Mouse (Mus musculus) ES-Bruce4 (cell line): ENCODE data around the gene Emb. TPM values are rescaled to one million over a fixed set of nuclear protein-coding genes. Genes with fewer than 3 reads are reported as not detected.
A peak's percentile ranks its signal among the peaks of the same experiment; 100 is the strongest.

Experiments
- H3K27ac ChIP-seq: 2 replicates; pipeline ENCODE4 v1.5.1; 2012; ENCODE audit warnings: low read length, inconsistent platforms; ENCODE audit not compliant: insufficient read depth
- H3K27me3 ChIP-seq: 2 replicates; pipeline ENCODE4 v1.6.1; 2012; ENCODE audit warnings: mild to moderate bottlenecking, low read length, inconsistent platforms; ENCODE audit not compliant: control insufficient read depth, poor library complexity, insufficient read depth, severe bottlenecking
- H3K36me3 ChIP-seq: 2 replicates; pipeline ENCODE4 v1.6.1; 2012; ENCODE audit warnings: inconsistent platforms, mild to moderate bottlenecking, low read length, moderate library complexity; ENCODE audit not compliant: control insufficient read depth, poor library complexity, insufficient read depth, severe bottlenecking
- H3K4me1 ChIP-seq: one replicate; pipeline ENCODE4 v1.8.1; 2011; ENCODE audit warnings: low read length; ENCODE audit not compliant: control insufficient read depth, insufficient read depth
- H3K4me3 ChIP-seq: 2 replicates; pipeline ENCODE4 v1.5.1; 2011; ENCODE audit warnings: low read depth, mild to moderate bottlenecking, low read length
- H3K9ac ChIP-seq: 2 replicates; pipeline ENCODE4 v1.6.1; 2012; ENCODE audit warnings: low read depth, mild to moderate bottlenecking, inconsistent platforms; ENCODE audit not compliant: poor library complexity, severe bottlenecking
- H3K9me3 ChIP-seq: replicated peaks from 2 replicates; pipeline ENCODE4 v1.6.1; 2012; ENCODE audit warnings: mild to moderate bottlenecking, low read length, inconsistent platforms; ENCODE audit not compliant: control insufficient read depth, poor library complexity, insufficient read depth, severe bottlenecking
- CTCF ChIP-seq: IDR thresholded peaks from one replicate; pipeline ENCODE4 v1.8.1; 2011; ENCODE audit warnings: low read depth, low read length
- EP300 ChIP-seq: IDR thresholded peaks from 2 replicates; pipeline ENCODE4 v1.6.1; 2011; ENCODE audit warnings: low read depth, low read length; ENCODE audit not compliant: insufficient read depth
- POLR2A ChIP-seq: IDR thresholded peaks from one replicate; pipeline ENCODE4 v1.8.1; 2011; ENCODE audit warnings: low read length; ENCODE audit not compliant: insufficient read depth
- polyA plus RNA-seq: library from polyadenylated mRNA; stranded (reverse); fragments of >200 nt; gene quantifications from 2 replicates; pipeline ENCODE4 v1.2.4, GENCODE M21; 2011; ENCODE audit warnings: low read depth; ENCODE audit not compliant: missing spikeins, insufficient read depth, insufficient read length

Emb gene
- polyA plus RNA-seq, 1 experiment = 135 TPM

- H3K27ac ChIP-seq = no peak overlapping the region
- TF ChIP-seq POLR2A (no peak), CTCF (no peak), EP300 (no peak)
- peaks cover 3% of the 10 kb centered on the region; the same call in 1 of the 2 replicates for H3K36me3 ChIP-seq
- H3K4me1 ChIP-seq = peaks cover 4% of the 10 kb centered on the region
- no peaks in the 10 kb centered on the region for H3K9me3 ChIP-seq
- H3K4me3 ChIP-seq = no peak overlapping the region
- no peaks in the 10 kb centered on the region for H3K27me3 ChIP-seq
- H3K9ac ChIP-seq = no peak overlapping the region
Measured at GRCm38 (mm10) chr13:117224901-117225300, 16.6 kb downstream of the Emb start.

- Histone ChIP-seq H3K27ac (no peak overlapping the region), H3K27me3 (no peaks in the 10 kb centered on the region), H3K9me3 (no peaks in the 10 kb centered on the region), H3K36me3 (peaks cover 3% of the 10 kb centered on the region; the same call in 1 of the 2 replicates), H3K9ac (no peak overlapping the region), H3K4me3 (no peak overlapping the region), H3K4me1 (peaks cover 4% of the 10 kb centered on the region)
- TF ChIP-seq EP300 (no peak), CTCF (no peak), POLR2A (no peak)
Measured at GRCm38 (mm10) chr13:117225561-117225960, 17.2 kb downstream of the Emb start.

DNA sequence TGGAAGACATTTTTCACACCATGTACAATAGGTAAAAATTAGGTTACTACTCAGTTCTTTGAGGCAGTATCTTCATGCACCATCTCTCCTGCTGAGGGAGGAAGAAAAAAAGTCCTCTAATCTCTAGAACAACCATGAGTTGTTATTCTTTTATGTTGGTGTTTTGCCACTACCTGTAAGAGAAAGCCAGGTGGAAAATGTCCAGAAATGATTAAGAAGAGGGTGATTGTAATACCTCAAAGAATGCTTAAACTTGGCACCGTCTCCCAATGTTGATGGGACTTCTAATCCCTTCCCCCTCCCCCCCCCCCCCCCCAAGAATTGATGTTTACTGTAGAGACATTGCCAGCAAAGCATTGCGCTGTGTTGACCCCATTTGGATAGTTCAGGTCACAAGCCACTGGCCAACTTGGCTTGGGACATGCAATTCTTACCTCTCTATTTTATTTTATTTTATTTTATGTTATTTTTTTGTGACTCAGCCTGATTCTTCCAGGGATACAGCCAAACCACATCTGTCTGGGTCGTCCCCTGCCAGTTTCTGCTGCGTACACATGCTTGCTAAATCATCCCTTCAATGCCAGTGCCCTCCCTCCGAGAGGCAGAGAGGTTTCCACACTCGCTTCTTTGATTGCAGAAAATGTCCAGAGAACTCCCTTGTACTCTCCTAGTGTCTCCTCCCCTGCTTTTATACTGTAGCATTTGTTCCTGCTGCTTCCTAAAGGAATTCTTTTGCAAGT is 22.2 kb downstream of the Emb start:
- Histone ChIP-seq H3K27me3 (no peaks in the 10 kb centered on the region), H3K36me3 (peaks cover 13% of the 10 kb centered on the region; the same call in 1 of the 2 replicates), H3K4me3 (no peak overlapping the region), H3K9me3 (no peaks in the 10 kb centered on the region), H3K9ac (no peak overlapping the region), H3K27ac (no peak overlapping the region), H3K4me1 (peaks cover under 1% of the 10 kb centered on the region)
- TF ChIP-seq CTCF (no peak), EP300 (no peak), POLR2A (no peak)

GRCm38 (mm10) chr13:117233808-117234207 is 25.5 kb downstream of the Emb start:
- H3K4me1 ChIP-seq = peaks cover 2% of the 10 kb centered on the region
- no peaks in the 10 kb centered on the region for H3K9me3 ChIP-seq
- no peaks in the 10 kb centered on the region for H3K27me3 ChIP-seq
- H3K9ac ChIP-seq = no peak overlapping the region
- H3K36me3 ChIP-seq = peaks cover 14% of the 10 kb centered on the region; the same call in 1 of the 2 replicates
- no peak for TF ChIP-seq POLR2A
- no peak for TF ChIP-seq CTCF
- no peak for TF ChIP-seq EP300
- no peak overlapping the region for H3K27ac ChIP-seq
- H3K4me3 ChIP-seq = no peak overlapping the region

GRCm38 (mm10) chr13:117234486-117234885 is 26.1 kb downstream of the Emb start:
- no peak overlapping the region for H3K4me3 ChIP-seq
- peaks cover 3% of the 10 kb centered on the region for H3K4me1 ChIP-seq
- TF ChIP-seq CTCF (no peak), EP300 (no peak), POLR2A (no peak)
- H3K27me3 ChIP-seq = no peaks in the 10 kb centered on the region
- H3K27ac ChIP-seq = no peak overlapping the region; the same call in 1 of the 2 replicates
- H3K36me3 ChIP-seq = peaks cover 14% of the 10 kb centered on the region; the same call in 1 of the 2 replicates
- H3K9ac ChIP-seq = no peak overlapping the region
- no peaks in the 10 kb centered on the region for H3K9me3 ChIP-seq

DNA sequence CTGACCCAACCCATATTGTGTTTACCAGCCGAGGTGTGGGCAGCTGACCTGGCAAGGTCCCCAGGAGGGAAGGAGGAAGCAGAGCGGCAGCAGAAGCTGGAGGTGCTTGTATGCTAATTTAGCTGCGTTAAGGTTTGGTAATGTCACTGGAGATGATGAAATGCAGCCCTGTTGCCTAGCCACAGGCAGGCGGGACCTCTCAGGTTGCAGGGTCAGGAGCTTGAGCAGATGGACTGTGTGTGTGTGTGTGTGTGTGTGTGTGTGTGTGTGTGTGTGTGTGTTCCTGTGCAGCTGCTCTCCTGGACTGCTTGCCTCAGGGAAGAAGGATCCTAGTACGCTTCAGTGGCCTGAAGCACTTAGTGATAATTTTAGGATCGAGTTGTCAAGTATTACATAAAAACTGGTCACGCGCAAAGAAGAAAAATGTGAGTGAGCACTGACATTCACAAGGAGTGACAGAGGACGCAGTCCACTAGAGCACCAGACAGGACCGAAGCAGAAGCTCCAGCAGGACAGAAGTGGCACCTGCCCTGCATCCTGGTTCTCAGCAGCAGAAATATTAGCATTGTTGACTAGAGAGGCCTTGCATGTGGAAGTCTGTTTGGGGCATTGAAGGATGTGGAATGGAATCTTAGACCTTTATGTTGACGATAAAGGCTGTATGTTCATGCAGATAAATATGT is 27.3 kb downstream of the Emb start:
- H3K9ac ChIP-seq = no peak overlapping the region
- no peaks in the 10 kb centered on the region for H3K27me3 ChIP-seq
- no peak overlapping the region for H3K27ac ChIP-seq
- TF ChIP-seq EP300 (peak; percentile 84), POLR2A (no peak)
- H3K4me3 ChIP-seq = no peak overlapping the region
- peaks cover 14% of the 10 kb centered on the region; the same call in 1 of the 2 replicates for H3K36me3 ChIP-seq
- no peaks in the 10 kb centered on the region for H3K9me3 ChIP-seq
- H3K4me1 ChIP-seq = peaks cover 3% of the 10 kb centered on the region
